Mouse (Mus musculus) naive thymus-derived CD4-positive, alpha-beta T cell, adult 2 months (primary cell): ENCODE results near the gene Acot2.
A peak's percentile ranks its signal among the peaks of the same experiment; 100 is the strongest.
"Not testable (repeated sequence)": the region's sequence is repeated elsewhere in the genome, so short reads cannot be mapped to it uniquely, and the experiment has no call there.

Source experiments
- DNase-seq: peaks from one replicate; pipeline ENCODE4 v3.0.0-alpha.2; 2011; ENCODE audit warnings: low read depth

Acot2 gene

DNA sequence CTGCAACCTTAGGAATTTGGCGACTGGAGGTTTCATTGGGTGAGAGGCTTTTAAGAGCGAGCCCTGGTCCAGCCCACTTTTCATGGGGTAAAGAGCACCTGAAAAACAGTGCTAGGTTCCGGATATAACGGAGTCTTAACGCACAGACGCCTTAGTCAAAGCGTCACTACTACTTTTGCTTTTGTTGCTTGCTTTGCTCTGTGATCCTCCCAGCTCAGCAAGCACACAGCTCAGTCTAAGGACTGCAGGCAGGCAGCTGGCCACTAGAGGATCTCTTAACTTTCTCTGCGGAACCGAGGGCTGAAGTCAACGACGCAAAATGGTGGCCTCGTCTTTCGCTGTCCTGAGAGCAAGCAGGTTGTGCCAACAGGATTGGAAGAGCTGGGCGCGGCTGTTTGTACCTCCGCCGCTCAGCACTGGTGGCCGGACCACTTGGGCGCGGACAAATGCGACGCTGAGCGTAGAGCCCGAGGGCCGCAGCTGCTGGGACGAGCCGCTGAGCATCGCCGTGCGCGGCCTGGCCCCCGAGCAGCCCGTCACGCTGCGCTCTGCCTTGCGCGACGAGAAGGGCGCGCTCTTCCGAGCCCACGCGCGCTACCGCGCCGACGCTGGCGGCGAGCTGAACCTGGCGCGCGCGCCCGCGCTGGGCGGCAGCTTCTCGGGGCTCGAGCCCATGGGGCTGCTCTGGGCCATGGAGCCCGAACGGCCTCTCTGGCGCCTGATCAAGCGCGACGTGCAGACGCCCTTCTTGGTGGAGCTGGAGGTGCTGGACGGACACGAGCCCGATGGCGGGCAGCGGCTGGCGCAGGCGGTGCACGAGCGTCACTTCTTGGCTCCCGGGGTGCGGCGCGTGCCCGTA, at the start of gene Acot2:
Gene Acot2, plus strand, starts transcription at position 279 of the 859 bp plus-strand sequence.
- DNase-seq: peak; percentile 95

DNA sequence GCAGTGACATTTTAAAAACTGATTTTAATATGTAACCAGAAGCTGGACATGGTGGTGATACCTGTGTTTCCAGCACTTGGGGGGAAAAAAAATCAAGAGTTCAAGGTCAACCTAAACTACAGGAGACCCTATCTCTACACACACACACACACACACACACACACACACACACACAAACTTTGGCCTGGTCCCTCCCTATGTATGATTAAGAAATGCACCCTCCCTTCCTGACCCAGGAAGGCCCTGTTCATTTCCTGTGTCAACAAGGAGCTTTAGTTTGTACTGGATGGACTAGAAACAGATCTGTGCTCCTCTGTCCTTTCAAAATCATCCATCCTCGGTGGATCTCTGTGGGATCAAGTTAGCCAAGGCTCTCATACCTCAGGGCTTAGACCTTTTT, 49.1 kb upstream of the Acot2 start:
- not testable (repeated sequence) for DNase-seq

DNA sequence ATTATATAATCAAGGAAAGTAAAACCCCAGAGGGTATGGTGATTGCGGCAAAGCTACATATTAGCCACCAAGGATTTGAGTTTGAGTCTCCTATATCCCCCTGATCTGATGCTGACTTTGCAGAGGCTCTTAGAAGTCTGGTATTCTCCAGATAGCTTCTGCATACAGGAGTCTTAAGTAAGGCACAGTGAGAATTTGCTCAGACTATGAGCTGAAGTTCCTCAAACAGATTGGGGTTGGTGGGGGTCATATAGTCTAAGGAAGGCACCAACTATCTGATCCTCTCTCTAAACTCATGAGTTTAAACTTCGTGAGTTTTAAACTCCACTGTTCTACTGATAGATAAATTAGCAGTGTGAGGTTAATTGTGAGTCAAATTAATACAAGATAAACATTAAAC, 48.3 kb upstream of the Acot2 start:
- DNase-seq: no peak

DNA sequence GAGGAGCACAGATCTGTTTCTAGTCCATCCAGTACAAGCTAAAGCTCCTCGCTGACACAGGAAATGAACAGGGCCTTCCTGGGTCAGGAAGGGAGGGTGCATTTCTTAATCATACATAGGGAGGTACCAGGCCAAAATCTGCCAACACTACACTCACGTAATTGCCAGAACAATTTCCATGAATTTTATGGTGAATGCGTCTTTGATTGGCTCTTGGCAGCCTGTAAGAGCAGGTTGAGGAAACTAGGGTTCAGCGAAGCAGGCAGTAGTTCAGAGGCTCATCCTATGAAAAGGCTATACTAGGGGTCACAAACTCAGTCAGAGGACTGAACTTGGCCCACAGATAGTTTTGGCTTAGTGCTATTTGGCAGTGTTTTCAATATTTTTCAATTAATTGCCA, 47.6 kb upstream of the Acot2 start:
- no peak for DNase-seq

DNA sequence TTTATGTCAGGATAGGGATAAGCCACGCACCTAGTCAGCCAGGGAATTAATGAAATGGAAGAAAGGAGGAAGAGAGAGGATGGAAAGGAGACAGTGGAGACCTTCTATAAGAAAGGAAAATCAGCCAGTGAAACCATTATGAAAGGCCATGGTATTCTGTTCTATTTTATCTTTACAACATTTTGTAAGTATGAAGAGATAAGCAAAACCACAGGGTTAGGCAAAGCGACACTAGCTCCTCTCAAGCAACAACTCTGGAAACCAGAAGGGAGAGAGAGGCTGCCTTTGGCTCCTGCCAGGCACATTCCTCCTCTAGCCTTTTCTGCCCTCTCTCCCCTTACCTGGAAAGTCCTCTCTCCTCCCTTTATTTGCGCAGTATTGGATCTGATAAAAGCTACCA, 45.7 kb upstream of the Acot2 start:
- no peak for DNase-seq

DNA sequence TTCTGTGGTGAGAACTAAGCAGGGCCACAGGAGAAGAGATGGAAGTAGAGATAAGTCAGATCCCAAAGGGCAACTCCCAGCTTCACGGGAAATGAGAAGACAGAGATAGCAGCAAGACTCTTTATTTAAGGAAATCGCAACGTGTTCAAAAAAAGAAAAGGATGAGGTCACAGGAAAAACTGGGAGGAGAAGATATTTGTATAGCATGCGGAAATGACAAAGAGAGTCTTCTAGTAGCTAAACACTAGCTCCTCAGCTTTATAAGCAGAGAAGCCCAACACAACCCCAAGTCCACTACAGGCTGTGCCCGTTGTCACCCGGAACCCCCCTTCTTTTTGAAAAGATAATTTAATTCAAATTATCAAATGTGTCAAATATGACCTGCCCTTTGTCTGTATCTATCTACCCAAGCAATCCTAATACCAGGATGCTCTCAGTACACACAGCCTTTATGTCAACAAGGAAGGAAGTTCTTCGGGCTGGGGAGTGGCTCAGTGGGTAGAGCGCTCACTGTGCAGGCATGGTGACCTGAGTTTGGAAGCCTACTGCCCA, 40.3 kb upstream of the Acot2 start:
- no peak for DNase-seq

DNA sequence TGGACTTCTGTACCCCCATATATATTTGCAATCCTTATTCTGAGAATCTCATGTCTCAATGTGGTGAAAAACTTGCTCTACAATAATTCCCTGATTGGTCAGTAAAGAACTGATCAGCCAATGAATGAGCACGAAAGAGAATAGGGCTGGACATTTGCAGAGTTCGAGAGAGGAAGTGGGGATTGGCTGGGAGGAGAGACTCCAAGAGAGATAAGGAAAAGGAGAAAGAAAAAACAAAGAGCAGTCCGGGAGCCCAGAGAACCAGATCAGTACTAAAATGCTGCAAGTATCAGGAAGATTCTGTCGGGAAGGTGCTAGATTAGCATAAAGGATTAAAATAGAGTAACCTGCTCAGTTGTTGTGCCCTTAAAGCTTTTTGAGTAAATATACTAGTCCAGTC, 38.6 kb upstream of the Acot2 start:
- no peak for DNase-seq

DNA sequence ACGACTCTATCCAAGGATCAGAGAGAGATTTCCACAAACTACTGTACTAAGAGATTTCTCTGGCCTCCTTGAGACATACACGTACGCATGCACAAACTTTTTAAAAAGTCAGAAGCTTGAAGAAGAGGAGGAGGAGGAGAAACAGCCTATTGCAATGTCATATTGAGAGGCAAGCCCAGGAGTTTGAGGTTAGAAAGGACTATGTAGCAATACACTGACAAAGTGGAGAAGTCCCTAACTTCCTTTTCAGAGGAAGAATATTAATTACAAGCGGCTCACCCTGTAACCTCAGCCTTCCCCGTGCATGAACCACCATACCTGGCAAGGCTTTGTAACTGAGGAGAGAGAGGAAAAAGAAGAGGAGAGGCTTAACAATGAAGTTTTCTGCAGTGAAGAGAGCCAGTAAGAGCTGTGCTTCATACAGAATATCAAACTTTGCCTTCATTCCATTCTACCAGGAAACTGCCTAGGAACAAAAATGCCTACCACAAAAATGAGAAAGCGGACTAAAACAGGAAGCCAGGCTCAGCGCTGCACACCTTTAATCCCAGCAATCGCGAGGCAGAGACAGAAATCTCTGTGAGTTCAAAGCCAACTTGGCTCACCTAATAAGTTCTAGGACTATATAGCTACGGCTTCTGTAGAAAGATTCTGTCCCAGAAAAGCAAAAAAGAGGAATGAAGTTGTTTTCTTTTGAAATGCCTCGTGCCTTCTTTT, 37.7 kb upstream of the Acot2 start:
- DNase-seq: no peak

DNA sequence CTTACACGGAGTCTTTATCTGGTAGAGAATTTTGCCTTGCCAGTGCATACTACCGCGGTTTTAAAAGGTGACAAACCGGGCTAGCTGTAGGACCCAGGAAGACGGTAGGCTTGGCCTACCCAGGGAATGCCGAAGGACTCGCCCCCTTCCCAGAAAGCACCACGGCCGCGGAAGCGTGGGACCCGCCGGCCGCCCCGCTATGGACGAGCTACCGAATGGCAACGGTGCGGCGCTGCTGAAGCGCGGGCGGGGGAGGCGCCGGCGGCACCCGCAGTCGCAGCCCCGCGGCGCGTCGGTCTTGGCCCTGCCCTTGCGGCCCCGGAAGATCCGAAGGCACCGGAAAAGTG, 37.2 kb upstream of the Acot2 start, which contains the start of gene Riox1:
Gene Riox1, plus strand, starts transcription at position 116 of the 347 bp plus-strand sequence.
- peak; percentile 83 for DNase-seq

DNA sequence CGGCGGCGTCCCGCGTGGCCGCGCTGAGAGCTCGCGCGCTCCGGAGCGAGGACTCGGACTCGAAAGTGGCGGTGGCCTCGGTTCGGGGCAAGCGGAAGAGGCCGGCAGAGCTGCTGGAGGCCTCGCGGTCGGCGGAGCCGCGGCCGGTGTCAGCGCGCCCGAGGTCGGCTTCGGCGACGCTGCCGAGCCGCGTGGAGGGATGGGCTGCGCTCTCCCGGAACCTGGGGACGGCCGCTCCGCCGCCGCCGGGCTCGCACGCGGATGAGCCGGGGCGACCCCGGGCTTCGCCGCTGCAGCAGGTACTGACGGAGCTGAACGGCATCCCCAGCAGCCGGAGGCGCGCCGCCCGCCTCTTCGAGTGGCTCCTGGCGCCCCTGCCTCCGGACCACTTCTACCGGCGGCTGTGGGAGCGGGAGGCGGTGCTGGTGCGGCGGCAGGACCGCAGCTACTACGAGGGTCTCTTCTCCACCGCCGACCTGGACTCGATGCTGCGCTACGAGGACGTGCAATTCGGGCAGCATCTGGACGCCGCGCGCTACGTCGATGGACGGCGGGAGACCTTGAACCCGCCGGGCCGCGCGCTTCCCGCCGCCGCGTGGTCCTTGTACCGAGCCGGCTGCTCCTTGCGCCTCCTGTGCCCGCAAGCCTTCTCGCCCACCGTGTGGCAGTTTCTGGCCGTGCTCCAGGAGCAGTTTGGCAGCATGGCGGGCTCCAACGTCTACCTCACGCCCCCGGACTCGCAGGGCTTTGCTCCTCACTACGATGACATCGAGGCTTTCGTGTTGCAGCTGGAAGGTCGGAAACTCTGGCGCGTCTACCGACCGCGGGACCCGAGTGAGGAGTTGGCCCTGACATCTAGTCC, 36.6 kb upstream of the Acot2 start:
- DNase-seq: peak; percentile 57

DNA sequence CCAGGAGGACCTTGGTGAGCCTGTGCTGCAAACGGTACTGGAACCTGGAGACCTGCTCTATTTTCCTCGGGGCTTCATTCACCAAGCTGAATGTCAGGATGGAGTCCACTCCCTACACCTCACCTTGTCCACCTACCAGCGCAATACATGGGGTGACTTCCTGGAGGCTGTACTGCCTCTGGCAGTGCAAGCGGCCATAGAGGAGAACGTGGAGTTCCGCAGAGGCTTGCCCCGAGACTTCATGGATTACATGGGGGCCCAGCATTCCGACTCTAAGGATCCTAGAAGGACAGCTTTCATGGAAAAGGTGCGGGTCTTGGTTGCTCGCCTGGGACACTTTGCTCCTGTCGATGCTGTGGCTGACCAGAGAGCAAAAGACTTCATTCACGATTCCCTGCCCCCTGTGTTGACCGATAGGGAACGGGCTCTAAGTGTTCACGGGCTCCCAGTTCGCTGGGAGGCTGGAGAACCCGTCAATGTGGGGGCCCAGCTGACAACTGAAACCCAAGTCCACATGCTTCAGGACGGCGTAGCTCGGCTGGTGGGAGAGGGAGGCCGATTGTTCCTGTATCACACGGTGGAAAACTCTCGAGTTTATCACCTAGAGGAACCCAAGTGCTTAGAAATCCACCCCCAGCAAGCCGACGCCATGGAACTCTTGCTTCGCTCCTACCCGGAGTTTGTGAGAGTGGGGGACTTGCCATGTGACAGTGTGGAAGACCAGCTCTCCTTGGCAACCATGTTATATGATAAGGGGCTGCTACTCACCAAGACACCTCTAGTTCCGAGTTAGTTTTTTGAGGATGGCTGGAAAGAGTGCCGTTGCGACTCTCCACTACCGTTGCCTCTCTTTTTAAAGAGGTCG, 35.7 kb upstream of the Acot2 start:
- DNase-seq: no peak

DNA sequence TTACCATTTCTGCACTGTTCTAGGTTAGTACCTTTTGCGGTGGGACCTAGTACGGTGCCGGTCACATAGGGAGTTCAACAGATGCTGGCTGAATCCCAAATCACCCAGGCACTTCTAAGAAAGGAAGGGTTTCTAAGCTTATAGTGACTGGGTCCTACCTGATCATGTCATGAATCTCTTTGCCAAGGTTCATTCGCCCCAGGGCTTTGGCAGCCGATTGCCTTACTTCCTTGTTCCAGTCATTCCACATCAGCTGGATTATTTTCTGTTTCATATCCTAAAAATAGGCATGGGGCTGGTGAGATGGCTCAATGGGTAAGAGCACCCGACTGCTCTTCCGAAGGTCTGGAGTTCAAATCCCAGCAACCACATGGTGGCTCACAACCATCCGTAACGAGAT, 29.4 kb upstream of the Acot2 start:
- DNase-seq: no peak

DNA sequence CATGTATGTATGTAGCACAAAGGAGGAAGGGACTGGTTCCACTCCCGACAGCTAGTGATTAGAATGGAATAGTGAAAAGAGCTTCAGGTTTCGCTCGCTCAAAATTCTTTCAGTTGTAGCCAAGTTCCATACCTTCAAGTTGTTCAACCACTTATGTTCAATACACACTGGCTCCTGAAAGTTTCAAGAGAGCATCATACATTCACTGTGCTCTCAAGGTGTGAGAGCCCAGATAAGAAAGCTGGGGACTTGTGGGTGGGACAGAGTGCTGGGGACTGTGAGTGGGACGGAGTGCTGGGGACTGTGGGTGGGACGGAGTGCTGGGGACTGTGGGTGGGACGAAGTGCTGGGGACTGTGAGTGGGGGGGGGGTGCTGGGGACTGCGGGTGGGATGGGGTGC, 22.4 kb upstream of the Acot2 start:
- no peak for DNase-seq

DNA sequence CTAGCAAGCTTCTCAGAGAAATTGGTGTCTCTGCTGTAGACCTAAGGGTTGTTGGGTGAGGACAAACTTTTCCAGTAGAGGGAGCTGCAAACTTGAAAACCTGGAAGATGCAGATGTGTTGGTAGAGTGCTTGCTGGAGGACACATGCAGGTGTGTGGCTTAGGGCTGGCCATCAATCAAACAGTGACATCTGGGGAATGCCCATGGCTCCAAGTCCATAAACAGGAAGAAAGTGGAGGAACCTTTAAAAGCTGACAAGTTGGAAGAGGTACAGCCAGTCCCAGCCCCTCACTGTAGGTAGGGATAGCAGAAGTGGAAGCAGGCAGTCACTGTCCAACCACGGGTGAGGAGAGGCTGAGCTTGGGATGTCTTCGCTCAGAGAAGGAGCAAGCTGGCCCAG, 15.5 kb upstream of the Acot2 start:
- DNase-seq: peak; percentile 78

DNA sequence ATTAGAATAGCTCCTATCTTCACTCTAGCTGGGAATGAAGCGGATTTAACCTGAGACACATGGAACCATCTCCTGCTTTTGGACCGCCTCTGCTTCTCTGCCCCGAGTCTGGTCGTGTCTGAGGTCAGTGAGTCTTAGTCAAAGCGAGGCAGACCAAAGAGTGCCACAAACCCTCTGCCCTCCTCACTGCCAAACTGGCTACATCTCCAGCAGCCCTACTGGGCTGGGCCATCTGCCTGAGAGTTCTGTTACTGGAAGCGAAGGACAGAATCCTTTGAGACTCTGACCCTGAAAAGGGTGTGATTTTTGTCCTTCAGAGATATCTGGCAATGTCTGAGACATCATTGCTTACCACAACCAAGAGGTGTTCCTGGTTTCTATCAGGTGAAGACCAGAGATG, 8.8 kb upstream of the Acot2 start:
- no peak for DNase-seq

DNA sequence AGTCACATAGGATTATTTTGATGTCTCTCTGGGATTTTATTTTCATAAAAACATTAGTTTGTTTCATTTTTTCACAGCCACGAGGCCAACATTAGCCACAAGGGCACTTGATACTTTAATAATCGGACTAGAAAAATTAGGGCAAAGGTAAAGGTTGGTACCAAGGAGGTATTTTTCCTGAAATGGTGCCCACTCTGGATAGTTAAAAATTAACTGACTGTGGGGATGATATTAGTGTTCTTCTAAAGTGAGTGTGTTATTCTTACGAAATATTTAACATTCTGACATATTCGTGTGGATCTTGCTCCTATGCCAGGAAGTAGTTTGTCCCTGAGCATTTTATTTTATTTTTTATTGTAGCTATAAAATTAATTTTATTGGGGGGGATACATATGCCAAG, 6.0 kb upstream of the Acot2 start:
- no peak for DNase-seq

DNA sequence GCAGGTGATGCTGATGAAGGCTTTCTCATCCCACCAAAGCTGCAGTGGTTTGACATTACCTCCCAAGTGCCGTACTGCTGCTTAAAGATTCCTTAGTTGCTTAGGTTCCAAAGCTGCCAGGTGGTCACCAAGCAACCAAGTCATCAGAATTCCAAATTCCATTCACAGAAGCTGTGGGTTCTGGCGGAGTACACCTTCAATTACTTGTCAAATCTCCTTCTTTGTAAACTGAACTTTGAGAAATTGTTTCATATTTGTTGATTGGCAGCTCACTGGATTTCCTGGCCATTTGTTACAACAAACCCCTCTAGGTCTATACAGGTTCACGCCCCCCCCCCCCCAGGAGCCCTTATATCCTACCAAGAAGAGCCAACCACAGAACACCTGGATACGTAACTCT, 2.9 kb upstream of the Acot2 start, which contains the start of gene Heatr4:
Gene Heatr4, minus strand, starts transcription at position 101 of the 400 bp plus-strand sequence.
- no peak for DNase-seq

DNA sequence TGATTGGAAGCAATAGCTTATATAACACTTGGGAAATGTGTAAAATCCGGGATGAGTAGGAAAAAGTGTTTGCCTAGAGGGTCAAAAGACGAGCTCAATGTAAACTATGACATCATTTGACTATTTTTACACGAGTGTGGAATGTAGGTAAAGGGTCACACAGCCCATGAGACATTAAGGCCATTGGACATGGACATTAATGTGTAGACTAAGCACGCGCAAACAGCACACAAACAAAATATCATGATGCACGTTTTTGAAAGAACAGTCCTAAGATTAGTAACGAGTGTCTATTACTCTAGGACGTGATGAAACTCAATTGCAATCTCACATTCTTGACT, 449 bp upstream of the Acot2 start:
- DNase-seq: no peak

DNA sequence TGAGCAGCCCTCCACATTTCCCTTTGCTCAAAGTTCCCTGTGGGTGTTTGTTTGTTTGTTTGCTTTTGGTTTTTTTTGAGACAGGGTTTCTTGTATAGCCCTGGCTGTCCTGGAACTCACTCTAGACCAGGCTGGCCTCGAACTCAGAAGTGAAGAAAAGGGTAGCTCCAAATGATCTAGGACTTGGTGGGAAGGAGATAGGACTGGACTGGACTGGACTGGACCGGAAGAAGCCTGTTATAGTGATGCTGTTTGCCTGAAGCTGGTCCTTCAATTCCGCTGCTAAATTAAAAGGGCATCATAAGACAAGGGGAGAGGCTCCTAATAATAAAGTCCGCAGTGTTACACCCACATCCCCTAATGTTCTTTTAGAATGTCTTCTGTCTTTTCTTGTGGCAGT, 822 bp downstream of the Acot2 start:
- DNase-seq: no peak

DNA sequence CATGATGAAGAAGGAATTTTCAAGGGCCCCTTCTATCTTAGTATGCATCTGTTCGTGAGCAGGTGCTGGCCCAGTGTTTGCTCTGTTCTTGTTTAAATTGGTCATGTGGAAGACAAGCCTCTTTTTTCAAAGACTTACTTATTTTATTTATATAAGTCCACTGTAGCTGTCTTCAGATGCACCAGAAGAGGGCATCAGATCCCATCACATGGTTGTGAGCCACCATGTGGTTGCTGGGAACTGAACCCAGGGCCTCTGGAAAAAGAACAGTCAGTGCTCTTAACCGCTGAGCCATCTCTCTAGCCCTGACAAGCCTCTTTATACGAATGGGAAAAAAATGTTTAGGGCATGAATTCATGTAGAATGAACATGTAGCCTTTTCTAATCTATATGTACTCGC, 1.7 kb downstream of the Acot2 start:
- DNase-seq: no peak

DNA sequence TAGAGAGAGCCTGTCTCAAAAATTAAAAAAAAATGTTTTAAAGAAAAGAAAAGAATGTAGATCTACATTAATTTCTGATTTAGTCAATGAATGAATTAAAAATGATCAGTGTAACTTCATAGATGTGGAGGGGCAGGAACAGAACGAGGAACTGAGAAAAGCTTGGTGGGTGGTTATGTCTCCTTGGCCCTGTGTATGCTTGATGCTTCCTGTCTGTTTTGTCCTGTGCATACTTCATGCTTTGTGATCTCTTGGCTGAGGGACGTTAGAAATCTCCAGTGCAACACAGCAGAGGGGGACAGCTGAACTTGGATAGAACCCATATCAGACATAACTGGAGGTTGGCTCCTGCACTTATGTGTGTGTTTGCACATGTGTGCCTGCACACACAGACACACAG, 9.6 kb downstream of the Acot2 start:
- no peak for DNase-seq
